ENCODE assay signal across 8 mouse cellular contexts in genomic region chr11:80287150-80287549, GRCm38 (mm10). TPM values are rescaled to one million over a fixed set of nuclear protein-coding genes. Genes with fewer than 3 reads are reported as not detected.
DNase-seq lines count a peak whose midpoint lies in the region; ATAC-seq and TF ChIP-seq lines count a peak whose summit lies in the region.

No protein-coding gene starts in this region.

- H3K4me3 ChIP-seq in midbrain, embryonic 10.5 days: no peak overlapping the region
- no peak overlapping the region for H3K4me3 ChIP-seq in midbrain, embryonic 16.5 days (ENCODE audit: low read depth, low read length)
- no peak overlapping the region for H3K4me3 ChIP-seq in liver, embryonic 14.5 days (ENCODE audit: insufficient read depth in 1 of 2, low read depth in 2 of 2, low read length in 2 of 2)

- no peak for TF ChIP-seq EP300 in liver, embryonic 14.5 days (IDR thresholded peaks at IDR 0.05; ENCODE audit: low read depth)

- ATAC-seq in midbrain, embryonic 16.5 days: no peak
- no peak for ATAC-seq in liver, embryonic 14.5 days (ENCODE audit: insufficient read depth)

- WGBS in midbrain, embryonic 10.5 days: 23% methylated on average over 5 of the region's 5 CpGs
- 18% methylated on average over 5 of the region's 5 CpGs for WGBS in midbrain, embryonic 16.5 days
- WGBS in liver, embryonic 14.5 days (ENCODE audit: insufficient replicate concordance): 16% methylated on average over 5 of the region's 5 CpGs

- H3K27ac ChIP-seq in midbrain, embryonic 10.5 days (replicated peaks): no peak overlapping the region
- H3K27ac ChIP-seq in midbrain, embryonic 16.5 days (ENCODE audit: low read length): no peak overlapping the region
- H3K27ac ChIP-seq in liver, embryonic 14.5 days: no peak overlapping the region

- H3K9me3 ChIP-seq in midbrain, embryonic 10.5 days (replicated peaks): peaks cover 4% of the 10 kb centered on the region; the same call in 1 of the 2 replicates
- no peaks in the 10 kb centered on the region for H3K9me3 ChIP-seq in midbrain, embryonic 16.5 days (replicated peaks; ENCODE audit: control insufficient read depth, low read length, poor library complexity, severe bottlenecking)
- no peaks in the 10 kb centered on the region for H3K9me3 ChIP-seq in liver, embryonic 14.5 days (ENCODE audit: control insufficient read depth, low read length)

- H3K4me1 ChIP-seq in midbrain, embryonic 10.5 days: peaks cover 14% of the 10 kb centered on the region
- peaks cover 7% of the 10 kb centered on the region; the same call in 1 of the 2 replicates for H3K4me1 ChIP-seq in midbrain, embryonic 16.5 days (ENCODE audit: control insufficient read depth, insufficient read depth, low read length)
- no peaks in the 10 kb centered on the region for H3K4me1 ChIP-seq in liver, embryonic 14.5 days (replicated peaks; ENCODE audit: control insufficient read depth in 2 of 2, insufficient read depth in 2 of 2, low read length in 1 of 2)

- H3K9ac ChIP-seq in midbrain, embryonic 16.5 days (ENCODE audit: low read depth, low read length): no peak overlapping the region
- H3K9ac ChIP-seq in liver, embryonic 14.5 days (replicated peaks): no peak overlapping the region

- DNase-seq in midbrain, embryonic 10.5 days (ENCODE audit: low spot score): peak; percentile 76
- DNase-seq in adrenal gland, postnatal 10 days: peak; percentile 80
- peak; percentile 75 for DNase-seq in embryo, embryonic 9.5 days (ENCODE audit: extremely low spot score)
- DNase-seq in kidney, adult 8-10 months: peak; percentile 37 to 76
- peak; percentile 34 to 46 (median 35) for DNase-seq in liver, embryonic 14.5 days (ENCODE audit: low read depth in 3 of 3, low spot score in 3 of 3)
- peak; percentile 84 for DNase-seq in retina, postnatal 1 day
- peak; percentile 77 for DNase-seq in thymus, postnatal 4 days

- H3K4me2 ChIP-seq in midbrain, embryonic 16.5 days (ENCODE audit: low read length): no peak overlapping the region
- H3K4me2 ChIP-seq in liver, embryonic 14.5 days (ENCODE audit: low read depth): no peak overlapping the region

- no peaks in the 10 kb centered on the region for H3K36me3 ChIP-seq in midbrain, embryonic 10.5 days
- H3K36me3 ChIP-seq in midbrain, embryonic 16.5 days (ENCODE audit: control insufficient read depth, insufficient read depth, low read length): no peaks in the 10 kb centered on the region
- H3K36me3 ChIP-seq in liver, embryonic 14.5 days (replicated peaks; ENCODE audit: control insufficient read depth, insufficient read depth, low read depth): no peaks in the 10 kb centered on the region

- TF ChIP-seq CTCF in liver, embryonic 14.5 days (IDR thresholded peaks at IDR 0.05; ENCODE audit: low read depth): peak; percentile 90

- H3K27me3 ChIP-seq in midbrain, embryonic 10.5 days (ENCODE audit: low read depth, poor library complexity, severe bottlenecking): peaks cover 14% of the 10 kb centered on the region; the same call in 1 of the 2 replicates
- no peaks in the 10 kb centered on the region for H3K27me3 ChIP-seq in midbrain, embryonic 16.5 days (ENCODE audit: control insufficient read depth, insufficient read depth, low read depth, low read length)
- H3K27me3 ChIP-seq in liver, embryonic 14.5 days (ENCODE audit: control insufficient read depth, insufficient read depth, low read length): peaks cover 4% of the 10 kb centered on the region

RNA-seq across cellular contexts. Expression of gene Rhbdl3, which starts 13.6 kb away (rescaled TPM):
- polyA plus RNA-seq in midbrain, embryonic 10.5 days (2016; fragmentation: Nextera tagmentation; extraction: Ambion mirVana): 12.6 and 14.7 TPM in 2 replicates
- 4.7 and 5.1 TPM in 2 replicates for polyA plus RNA-seq in midbrain, embryonic 16.5 days (2015; fragmentation: Nextera tagmentation; extraction: Ambion mirVana)
- 1 to 10 TPM; 3.0 to 3.9 TPM for total RNA-seq in adrenal gland, postnatal 10 days (2021)
- polyA plus RNA-seq in liver, embryonic 14.5 days (2012; rRNA removed): 0.04 and 0.09 TPM in 2 replicates
- 0.03 TPM in 1 of 2 replicates, not detected in the other for polyA plus RNA-seq in liver, embryonic 14.5 days (2014; fragmentation: Nextera tagmentation; extraction: Ambion mirVana)
